Mouse (Mus musculus): Measurements from ENCODE around the gene Eml4. TPM values are rescaled to one million over a fixed set of nuclear protein-coding genes. Genes with fewer than 3 reads are reported as not detected.

Eml4 gene
- total RNA-seq, 2 experiments from 2014 or later = 42.4 to 82.3 TPM

DNA sequence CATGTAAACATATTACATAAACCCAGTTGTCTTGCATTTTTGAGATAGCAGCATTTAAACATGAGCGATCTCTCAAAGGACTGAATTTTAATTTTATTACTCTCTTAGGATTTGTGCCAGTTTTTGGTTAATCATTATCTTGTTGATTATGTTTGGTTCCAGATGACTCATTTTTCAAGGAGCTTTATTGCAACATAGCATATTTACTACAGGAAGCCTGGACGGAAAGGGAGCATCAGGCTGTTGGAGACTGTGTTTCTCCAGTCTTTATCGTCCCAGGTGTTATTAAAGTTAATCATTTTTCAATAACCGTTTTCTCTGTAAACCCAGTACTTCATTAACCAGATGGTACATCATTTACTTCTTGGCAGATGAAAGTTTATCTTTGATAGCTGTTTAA lies 26.1 kb downstream of the Eml4 start:
- no peak for ATAC-seq (replicated peaks; ENCODE audit: poor library complexity, severe bottlenecking)

GRCm38 (mm10) chr17:83377755-83378443 lies 27.2 kb downstream of the Eml4 start:
- no peak for ATAC-seq (replicated peaks; ENCODE audit: poor library complexity, severe bottlenecking)

- ATAC-seq (replicated peaks; ENCODE audit: poor library complexity, severe bottlenecking) = no peak
Observed at GRCm38 (mm10) chr17:83378444-83378762, 27.7 kb downstream of the Eml4 start.

GRCm38 (mm10) chr17:83379366-83379765 lies 28.6 kb downstream of the Eml4 start:
- ATAC-seq (replicated peaks; ENCODE audit: poor library complexity, severe bottlenecking) = no peak

- no peak for ATAC-seq (replicated peaks; ENCODE audit: poor library complexity, severe bottlenecking)
Observed at GRCm38 (mm10) chr17:83379791-83380190, 29.1 kb downstream of the Eml4 start.

DNA sequence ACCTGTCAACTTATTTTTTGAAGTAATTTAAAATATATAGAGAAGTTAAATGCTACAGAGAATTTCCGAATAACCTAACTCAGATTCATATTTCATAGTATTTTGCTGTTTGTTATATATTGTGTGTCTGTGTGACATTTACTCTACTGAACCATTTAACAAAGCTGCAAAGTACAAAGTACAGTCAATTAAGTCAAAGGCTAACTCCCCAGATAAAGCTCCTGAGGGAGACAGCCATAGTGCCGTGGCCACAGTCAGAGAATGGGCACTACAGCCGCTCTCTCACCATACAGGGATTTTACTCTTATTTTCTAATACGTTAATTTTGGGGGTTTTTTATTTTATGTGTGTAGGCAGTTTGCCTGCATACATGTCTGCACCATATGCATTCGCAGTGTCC lies 32.0 kb downstream of the Eml4 start:
- no peak for ATAC-seq (replicated peaks; ENCODE audit: poor library complexity, severe bottlenecking)

GRCm38 (mm10) chr17:83384981-83385380 lies 34.2 kb downstream of the Eml4 start:
- no peak for ATAC-seq (replicated peaks; ENCODE audit: poor library complexity, severe bottlenecking)

- 0 out of 2 replicates have a peak, but pooled peaks have one; percentile 33 for ATAC-seq (replicated peaks; ENCODE audit: poor library complexity, severe bottlenecking)
Observed at GRCm38 (mm10) chr17:83387161-83387560, 36.4 kb downstream of the Eml4 start.

- ATAC-seq (replicated peaks; ENCODE audit: poor library complexity, severe bottlenecking) = no peak
Observed at GRCm38 (mm10) chr17:83394013-83394412, 43.3 kb downstream of the Eml4 start.

- peak; percentile 76 for ATAC-seq (replicated peaks; ENCODE audit: poor library complexity, severe bottlenecking)
Observed at GRCm38 (mm10) chr17:83397571-83398100, 46.9 kb downstream of the Eml4 start.

DNA sequence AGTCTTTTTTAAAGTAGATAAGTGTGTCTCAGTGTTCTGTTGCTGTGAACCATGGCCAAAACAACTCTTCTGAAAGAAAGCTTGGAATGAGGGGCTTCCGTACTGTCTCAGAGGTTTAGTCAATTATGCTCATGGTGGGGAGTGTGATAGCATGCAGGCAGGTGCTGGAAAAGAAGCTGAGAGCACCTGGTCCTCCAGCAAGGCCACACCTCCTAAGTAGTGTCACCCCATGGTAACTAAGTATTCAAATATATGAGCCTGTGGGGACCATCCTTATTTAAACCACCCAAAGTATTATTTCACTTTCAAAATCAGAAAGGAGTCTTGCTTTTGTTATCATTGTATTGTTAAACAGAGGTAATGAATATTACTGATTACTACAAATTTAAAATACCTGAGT lies 48.0 kb downstream of the Eml4 start:
- ATAC-seq (replicated peaks; ENCODE audit: poor library complexity, severe bottlenecking) = no peak

- ATAC-seq (replicated peaks; ENCODE audit: poor library complexity, severe bottlenecking) = peak; percentile 97
Observed at GRCm38 (mm10) chr17:83430607-83431006, 79.9 kb downstream of the Eml4 start.

- 0 out of 2 replicates have a peak, but pooled peaks have one; percentile 9 for ATAC-seq (replicated peaks; ENCODE audit: poor library complexity, severe bottlenecking)
Observed at GRCm38 (mm10) chr17:83443406-83443805, 92.7 kb downstream of the Eml4 start.

- ATAC-seq (replicated peaks; ENCODE audit: poor library complexity, severe bottlenecking) = no peak
Observed at GRCm38 (mm10) chr17:83449583-83449982, 98.9 kb downstream of the Eml4 start.

DNA sequence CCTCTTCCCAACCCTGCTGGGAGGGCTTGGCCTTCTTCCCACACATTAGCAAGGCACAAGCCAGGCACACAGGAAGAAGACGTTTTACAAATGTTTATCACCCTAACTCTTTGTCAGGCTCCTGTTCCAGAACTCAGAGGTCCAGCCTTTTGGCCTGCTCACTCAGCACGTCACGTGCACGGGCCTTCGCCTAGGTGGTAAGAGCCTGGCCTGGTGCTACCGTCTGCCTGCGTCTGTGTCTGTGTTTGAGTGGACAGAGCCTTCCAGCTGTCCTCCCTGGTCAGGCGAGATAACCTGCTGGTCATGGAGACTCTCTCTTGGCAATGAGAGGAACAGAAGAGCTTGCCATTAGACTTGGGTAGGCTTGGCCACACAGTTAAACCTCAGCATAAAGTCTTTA lies 100.6 kb downstream of the Eml4 start:
- no peak for ATAC-seq (replicated peaks; ENCODE audit: poor library complexity, severe bottlenecking)

GRCm38 (mm10) chr17:83451796-83452195 lies 101.1 kb downstream of the Eml4 start:
- no peak for ATAC-seq (replicated peaks; ENCODE audit: poor library complexity, severe bottlenecking)

GRCm38 (mm10) chr17:83452451-83452850 lies 101.7 kb downstream of the Eml4 start:
- ATAC-seq (replicated peaks; ENCODE audit: poor library complexity, severe bottlenecking) = no peak

GRCm38 (mm10) chr17:83453587-83453986 lies 102.9 kb downstream of the Eml4 start:
- ATAC-seq (replicated peaks; ENCODE audit: poor library complexity, severe bottlenecking) = no peak

- ATAC-seq (replicated peaks; ENCODE audit: poor library complexity, severe bottlenecking) = peak; percentile 21; the same call in 1 of the 2 replicates
Observed at GRCm38 (mm10) chr17:83457271-83457670, 106.5 kb downstream of the Eml4 start.

DNA sequence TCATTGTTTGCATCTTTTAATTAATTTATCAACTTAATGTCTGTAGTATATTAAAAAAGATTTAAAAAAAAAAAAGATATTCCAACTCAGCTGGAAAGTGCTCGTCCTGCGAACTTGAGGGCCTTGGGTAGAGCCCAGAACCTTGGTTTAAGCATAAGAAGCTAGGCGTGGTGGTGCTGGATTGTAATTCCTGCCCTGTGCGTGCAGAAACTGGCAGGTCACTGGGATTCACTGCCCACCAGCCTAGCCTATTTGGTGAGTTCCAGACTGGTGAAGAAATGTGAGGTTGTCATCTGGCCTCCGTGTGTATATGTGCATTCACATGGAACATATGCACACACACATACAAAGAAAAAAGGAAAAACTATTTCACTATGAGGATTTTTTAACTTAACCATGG lies 115.2 kb downstream of the Eml4 start:
- ATAC-seq (replicated peaks; ENCODE audit: poor library complexity, severe bottlenecking) = no peak

DNA sequence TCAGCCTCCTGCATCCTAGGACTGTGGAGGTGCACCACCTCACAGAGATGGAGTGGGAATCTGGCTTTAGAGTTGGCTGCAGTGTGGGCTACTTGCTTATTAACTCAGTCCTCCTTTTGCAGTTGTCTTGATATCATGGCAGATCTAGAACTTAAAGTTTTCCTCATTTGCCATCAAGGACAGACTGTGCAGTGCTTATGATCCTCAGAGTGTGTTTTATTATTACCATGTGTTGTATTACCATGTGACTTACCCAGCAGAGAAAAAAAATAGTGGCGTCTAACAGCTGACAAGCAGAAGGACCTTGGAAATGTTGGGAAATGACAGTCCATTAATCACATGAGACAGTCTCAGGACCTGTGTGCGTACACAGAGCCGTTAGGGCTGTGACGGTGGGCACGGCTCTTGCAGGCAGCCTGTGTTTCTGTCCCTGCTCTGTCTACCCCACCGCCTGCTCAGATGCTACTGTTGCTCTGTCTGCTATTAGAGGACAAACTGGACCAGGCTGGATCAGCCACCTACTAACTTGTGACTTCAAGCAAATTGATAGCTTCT lies 116.0 kb downstream of the Eml4 start:
- ATAC-seq (replicated peaks; ENCODE audit: poor library complexity, severe bottlenecking) = no peak

DNA sequence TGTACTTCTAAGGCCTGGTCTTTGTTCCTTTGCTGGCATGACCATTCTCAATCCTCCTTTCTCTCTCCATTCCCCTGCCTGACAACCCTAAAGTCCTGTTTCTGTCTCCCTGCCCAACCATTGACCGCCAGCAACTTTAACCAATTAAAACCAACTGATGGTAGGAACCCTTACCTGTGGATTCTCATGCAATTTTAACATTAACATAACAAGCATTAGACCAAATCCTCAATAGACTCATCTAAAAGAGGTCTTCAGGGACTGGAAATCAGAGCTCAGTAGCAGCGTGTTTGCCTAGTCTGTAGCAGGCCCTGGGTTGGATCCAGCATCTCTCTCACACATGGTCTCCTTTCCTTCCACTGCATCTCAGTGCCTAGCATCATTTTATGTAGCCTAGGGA lies 118.9 kb downstream of the Eml4 start:
- no peak for ATAC-seq (replicated peaks; ENCODE audit: poor library complexity, severe bottlenecking)
